Mouse (Mus musculus) hindbrain, embryonic 10.5 days (tissue): Measurements from ENCODE around the gene Usp16. TPM values are rescaled to one million over a fixed set of nuclear protein-coding genes. Genes with fewer than 3 reads are reported as not detected.

Experiments used
- polyA plus RNA-seq: library from polyadenylated mRNA; unstranded; fragments of >200 nt; fragmentation: Nextera tagmentation; extraction: Ambion mirVana; gene quantifications from 2 replicates; pipeline ENCODE4 v1.2.1, GENCODE M21; 2016

Usp16 gene
- polyA plus RNA-seq, 1 experiment from 2014 or later = 32.0 TPM

Other genes starting within 250 kb of the Usp16 start
- 16.1 and 17.7 TPM in 2 replicates for gene N6amt1, start 100.5 kb upstream of the Usp16 start, polyA plus RNA-seq
- gene Ltn1, start 22.1 kb upstream of the Usp16 start, polyA plus RNA-seq = 27.6 and 30.6 TPM in 2 replicates
- gene Rwdd2b, start 14.1 kb upstream of the Usp16 start, polyA plus RNA-seq = 12.0 and 12.1 TPM in 2 replicates
- gene Cct8, start 41.2 kb downstream of the Usp16 start, polyA plus RNA-seq = 488 and 627 TPM in 2 replicates
- not detected in 2 replicates for gene Map3k7cl, start 98.6 kb downstream of the Usp16 start, polyA plus RNA-seq
- 15.4 and 19.3 TPM in 2 replicates for gene Bach1, start 244.2 kb downstream of the Usp16 start, polyA plus RNA-seq